In the genomic region with DNA sequence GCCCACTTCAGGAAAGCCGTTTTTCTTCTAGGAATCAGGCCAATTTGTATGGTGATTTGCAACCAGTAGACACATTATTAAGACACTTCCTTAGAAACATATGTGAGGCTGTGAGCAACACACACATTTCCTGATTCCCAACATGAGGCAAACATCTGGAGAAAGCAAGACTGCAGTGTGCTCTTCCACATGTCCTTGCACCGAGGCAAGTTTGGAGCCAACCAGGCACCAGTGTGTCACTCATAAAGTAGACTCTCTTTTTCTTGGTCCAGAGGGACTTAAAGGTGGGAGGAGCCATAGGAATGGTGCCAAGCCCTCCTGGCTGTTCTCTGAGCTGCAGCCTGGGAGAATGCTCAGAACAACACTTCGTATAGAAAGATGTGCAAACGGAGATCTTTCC, we compare ENCODE assay signal across 14 mouse cellular contexts. TPM values are rescaled to one million over a fixed set of nuclear protein-coding genes. Genes with fewer than 3 reads are reported as not detected.
A peak's percentile ranks its signal among the peaks of the same experiment; 100 is the strongest.
DNase-seq lines count a peak whose midpoint lies in the region; ATAC-seq and TF ChIP-seq lines count a peak whose summit lies in the region.
"Had no signal": no experiment of that assay in that cellular context is flagged by ENCODE, and none has a peak within 500 bp of the region (broad histone marks: within the 10 kb centered on the region; RNA-seq: fewer than 3 reads in every experiment).

No protein-coding gene starts in this region.

- no peak for TF ChIP-seq CTCF in kidney, postnatal 0 days (IDR thresholded peaks at IDR 0.05; ENCODE audit: low read depth)

- 0 out of 2 replicates have a peak, but pooled peaks cover 1% of the 10 kb centered on the region for H3K36me3 ChIP-seq in kidney, postnatal 0 days (ENCODE audit: insufficient read depth, low read length)
- peaks cover 2% of the 10 kb centered on the region; the same call in 1 of the 2 replicates for H3K36me3 ChIP-seq in embryonic facial prominence, embryonic 15.5 days
- no peaks in the 10 kb centered on the region for H3K36me3 ChIP-seq in limb, embryonic 12.5 days
- H3K36me3 ChIP-seq: hindbrain, embryonic 15.5 days; midbrain, embryonic 12.5 days had no signal

- ATAC-seq in kidney, postnatal 0 days (replicated peaks; ENCODE audit: low FRiP score, low read depth) = no peak
- ATAC-seq in embryonic facial prominence, embryonic 15.5 days (ENCODE audit: insufficient number of reproducible peaks, low FRiP score, low TSS enrichment, low read depth) = peak; percentile 54; the same call in 1 of the 2 replicates
- ATAC-seq in limb, embryonic 12.5 days (ENCODE audit: insufficient number of reproducible peaks, insufficient read depth, low FRiP score, low TSS enrichment, low read depth) = peak; percentile 68; the same call in 1 of the 2 replicates

- H3K9me3 ChIP-seq in kidney, postnatal 0 days (replicated peaks; ENCODE audit: low read length) = no peaks in the 10 kb centered on the region
- H3K9me3 ChIP-seq in embryonic facial prominence, embryonic 15.5 days (replicated peaks) = no peaks in the 10 kb centered on the region
- no peaks in the 10 kb centered on the region for H3K9me3 ChIP-seq in limb, embryonic 12.5 days
- H3K9me3 ChIP-seq: hindbrain, embryonic 15.5 days; midbrain, embryonic 12.5 days had no signal

- no peaks in the 10 kb centered on the region for H3K27me3 ChIP-seq in kidney, postnatal 0 days (ENCODE audit: insufficient read depth, low read length)
- no peaks in the 10 kb centered on the region for H3K27me3 ChIP-seq in embryonic facial prominence, embryonic 15.5 days
- peaks cover 4% of the 10 kb centered on the region; the same call in 1 of the 2 replicates for H3K27me3 ChIP-seq in limb, embryonic 12.5 days
- H3K27me3 ChIP-seq: hindbrain, embryonic 15.5 days; midbrain, embryonic 12.5 days had no signal

- no peak overlapping the region for H3K9ac ChIP-seq in kidney, postnatal 0 days (ENCODE audit: low read depth, low read length)
- H3K9ac ChIP-seq in embryonic facial prominence, embryonic 15.5 days = no peak overlapping the region
- H3K9ac ChIP-seq in limb, embryonic 12.5 days (replicated peaks) = no peak overlapping the region
- H3K9ac ChIP-seq: hindbrain, embryonic 15.5 days; midbrain, embryonic 12.5 days had no signal

- no peak overlapping the region for H3K4me2 ChIP-seq in kidney, postnatal 0 days (ENCODE audit: low read length)
- H3K4me2 ChIP-seq in embryonic facial prominence, embryonic 15.5 days (replicated peaks) = no peak overlapping the region
- no peak overlapping the region for H3K4me2 ChIP-seq in limb, embryonic 12.5 days
- H3K4me2 ChIP-seq: hindbrain, embryonic 15.5 days; midbrain, embryonic 12.5 days had no signal

- H3K27ac ChIP-seq in kidney, postnatal 0 days = no peak overlapping the region
- no peak overlapping the region for H3K27ac ChIP-seq in embryonic facial prominence, embryonic 15.5 days (replicated peaks)
- H3K27ac ChIP-seq in limb, embryonic 12.5 days = no peak overlapping the region
- H3K27ac ChIP-seq: hindbrain, embryonic 15.5 days; midbrain, embryonic 12.5 days had no signal

- no peak overlapping the region for H3K4me3 ChIP-seq in kidney, postnatal 0 days (replicated peaks; ENCODE audit: low read depth, low read length)
- H3K4me3 ChIP-seq in embryonic facial prominence, embryonic 15.5 days (replicated peaks) = no peak overlapping the region
- no peak overlapping the region for H3K4me3 ChIP-seq in limb, embryonic 12.5 days (replicated peaks)
- H3K4me3 ChIP-seq: hindbrain, embryonic 15.5 days; midbrain, embryonic 12.5 days had no signal

- WGBS in kidney, postnatal 0 days = 47% methylated on average over 4 of the region's 4 CpGs
- WGBS in embryonic facial prominence, embryonic 15.5 days = 38% methylated on average over 4 of the region's 4 CpGs
- 45% methylated on average over 4 of the region's 4 CpGs for WGBS in limb, embryonic 12.5 days

- no peaks in the 10 kb centered on the region for H3K4me1 ChIP-seq in kidney, postnatal 0 days (replicated peaks; ENCODE audit: insufficient read depth, low read length)
- 0 out of 2 replicates have a peak, but pooled peaks cover 6% of the 10 kb centered on the region for H3K4me1 ChIP-seq in embryonic facial prominence, embryonic 15.5 days
- peaks cover 11% of the 10 kb centered on the region for H3K4me1 ChIP-seq in limb, embryonic 12.5 days (replicated peaks)
- H3K4me1 ChIP-seq: hindbrain, embryonic 15.5 days; midbrain, embryonic 12.5 days had no signal

- DNase-seq in adrenal gland, postnatal 10 days = peak; percentile 52
- no peak for DNase-seq in adrenal gland, postnatal 36 days
- peak; percentile 78 for DNase-seq in kidney, postnatal 0 days (ENCODE audit: low spot score)
- no peak for DNase-seq in kidney, postnatal 36 days
- DNase-seq in right cerebral cortex, postnatal 10 days (ENCODE audit: low spot score in 2 of 2) = no peak
- no peak for DNase-seq in yolk sac, embryonic 10.5 days (ENCODE audit: low spot score)
- DNase-seq: adrenal gland, postnatal 14 days; cerebellum, postnatal 36 days; left cerebral cortex, postnatal 4 days; lung, postnatal 10 days had no signal

RNA-seq across cellular contexts. Expression of a gene that starts 39.6 kb away (rescaled TPM):
- 10 to 100 TPM; 11.8 to 13.3 TPM for total RNA-seq in adrenal gland, postnatal 10 days (2021)
- 1 to 10 TPM; 4.2 to 4.5 TPM for total RNA-seq in adrenal gland, postnatal 36 days (2021)
- 5.5 and 6.7 TPM in 2 replicates for polyA plus RNA-seq in kidney, postnatal 0 days (2015; fragmentation: Nextera tagmentation; extraction: Ambion mirVana)
- 19.6 and 21.1 TPM in 2 replicates for polyA plus RNA-seq in embryonic facial prominence, embryonic 15.5 days (2015; fragmentation: Nextera tagmentation; extraction: Ambion mirVana)
- polyA plus RNA-seq in limb, embryonic 12.5 days (2016; fragmentation: Nextera tagmentation; extraction: Ambion mirVana) = 3.6 and 4.6 TPM in 2 replicates

Comparison
In these comparisons a context has a peak if more than half of its experiments do, and no peak if none do; other contexts are left out.
1. DNase-seq: peak in adrenal gland, postnatal 10 days (single experiment) and kidney, postnatal 0 days (single experiment); none in adrenal gland, postnatal 36 days (0 of 2), kidney, postnatal 36 days (0 of 2), right cerebral cortex, postnatal 10 days (0 of 2) and yolk sac, embryonic 10.5 days (single experiment).